Mouse (Mus musculus): ENCODE measurements around the gene Tmem185b.

Tmem185b gene

GRCm38 (mm10) chr1:119525689-119526591 lies at the start of gene Tmem185b:
Tmem185b (plus strand) TSS chr1:119526160.
- peak; percentile 90 to 93 for DNase-seq

- DNase-seq: no peak
Measured at GRCm38 (mm10) chr1:119476905-119477353, 49.0 kb upstream of the Tmem185b start.

- no peak for DNase-seq
Measured at GRCm38 (mm10) chr1:119479641-119480040, 46.3 kb upstream of the Tmem185b start.

- DNase-seq: no peak
Measured at GRCm38 (mm10) chr1:119480678-119481077, 45.3 kb upstream of the Tmem185b start.

- no peak for DNase-seq
Measured at GRCm38 (mm10) chr1:119481205-119481932, 44.6 kb upstream of the Tmem185b start.

GRCm38 (mm10) chr1:119482891-119483290 lies 43.1 kb upstream of the Tmem185b start:
- no peak for DNase-seq

- peak in 1 of 2 experiments; percentile 23 for DNase-seq
Measured at GRCm38 (mm10) chr1:119484457-119484856, 41.5 kb upstream of the Tmem185b start.

- no peak for DNase-seq
Measured at GRCm38 (mm10) chr1:119485825-119486224, 40.1 kb upstream of the Tmem185b start.

GRCm38 (mm10) chr1:119487917-119488590 lies 37.9 kb upstream of the Tmem185b start:
- no peak for DNase-seq

- no peak for DNase-seq
Measured at GRCm38 (mm10) chr1:119490765-119491164, 35.2 kb upstream of the Tmem185b start.

- peak; percentile 23 to 46 for DNase-seq
Measured at GRCm38 (mm10) chr1:119492097-119492496, 33.9 kb upstream of the Tmem185b start.

- DNase-seq: no peak
Measured at GRCm38 (mm10) chr1:119492505-119492904, 33.5 kb upstream of the Tmem185b start.

GRCm38 (mm10) chr1:119494024-119494711 lies 31.8 kb upstream of the Tmem185b start:
- peak; percentile 24 to 25 for DNase-seq

GRCm38 (mm10) chr1:119494712-119495395 lies 31.1 kb upstream of the Tmem185b start:
- peak; percentile 55 to 58 for DNase-seq

GRCm38 (mm10) chr1:119495396-119495775 lies 30.6 kb upstream of the Tmem185b start:
- peak; percentile 84 to 90 for DNase-seq

- DNase-seq: no peak
Measured at GRCm38 (mm10) chr1:119497346-119498004, 28.5 kb upstream of the Tmem185b start.

- no peak for DNase-seq
Measured at GRCm38 (mm10) chr1:119498536-119499231, 27.3 kb upstream of the Tmem185b start.

- DNase-seq: no peak
Measured at GRCm38 (mm10) chr1:119499456-119499855, 26.5 kb upstream of the Tmem185b start.

GRCm38 (mm10) chr1:119501881-119502280 lies 24.1 kb upstream of the Tmem185b start:
- no peak for DNase-seq

- no peak for DNase-seq
Measured at GRCm38 (mm10) chr1:119502729-119503128, 23.2 kb upstream of the Tmem185b start.

- DNase-seq: no peak
Measured at GRCm38 (mm10) chr1:119503181-119503580, 22.8 kb upstream of the Tmem185b start.
